Mouse (Mus musculus): Measurements from ENCODE around the gene AU040320.

The AU040320 gene

DNA sequence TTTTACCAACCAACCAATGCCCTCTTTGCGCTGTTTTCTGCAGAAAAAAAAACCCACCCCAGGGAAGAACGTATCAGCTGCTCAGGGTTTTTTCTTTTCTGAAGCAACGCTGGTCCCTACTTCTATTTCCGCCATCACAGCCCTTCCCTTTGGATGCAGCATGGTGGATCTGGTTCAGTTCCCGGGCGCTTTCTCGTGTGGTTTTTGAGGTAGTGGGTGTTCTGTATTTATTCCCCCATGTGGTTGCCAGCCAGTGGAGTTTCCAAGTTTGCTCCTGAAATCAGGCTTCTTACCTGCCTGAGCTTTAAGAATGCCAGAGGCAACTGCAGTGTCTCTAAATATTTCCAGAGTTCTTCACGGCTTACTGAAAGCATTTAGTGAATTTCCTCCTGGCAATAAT, 29.2 kb downstream of the AU040320 start:
- DNase-seq (ENCODE audit: low read depth, low spot score), result no peak

DNA sequence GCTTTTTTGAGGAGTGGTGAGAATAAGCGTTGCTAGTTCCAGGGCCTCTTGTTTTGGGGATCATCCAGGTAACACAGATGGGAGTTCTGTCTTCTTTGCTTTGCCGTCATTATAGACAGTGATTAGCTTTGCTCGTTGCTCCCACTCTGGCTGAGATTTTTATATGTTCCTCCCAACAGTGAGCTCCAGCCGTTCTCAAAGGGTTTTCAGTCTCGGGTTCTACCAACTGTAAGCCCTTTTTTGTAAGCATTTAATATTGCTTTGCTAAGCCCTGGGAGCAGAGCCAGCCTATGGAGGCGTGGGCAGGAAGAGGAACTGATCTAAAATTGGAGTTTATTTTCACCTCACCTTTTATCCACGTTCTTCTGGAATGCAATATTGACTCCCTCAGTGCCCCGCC, 29.7 kb downstream of the AU040320 start:
- DNase-seq (ENCODE audit: low read depth, low spot score), result no peak

DNA sequence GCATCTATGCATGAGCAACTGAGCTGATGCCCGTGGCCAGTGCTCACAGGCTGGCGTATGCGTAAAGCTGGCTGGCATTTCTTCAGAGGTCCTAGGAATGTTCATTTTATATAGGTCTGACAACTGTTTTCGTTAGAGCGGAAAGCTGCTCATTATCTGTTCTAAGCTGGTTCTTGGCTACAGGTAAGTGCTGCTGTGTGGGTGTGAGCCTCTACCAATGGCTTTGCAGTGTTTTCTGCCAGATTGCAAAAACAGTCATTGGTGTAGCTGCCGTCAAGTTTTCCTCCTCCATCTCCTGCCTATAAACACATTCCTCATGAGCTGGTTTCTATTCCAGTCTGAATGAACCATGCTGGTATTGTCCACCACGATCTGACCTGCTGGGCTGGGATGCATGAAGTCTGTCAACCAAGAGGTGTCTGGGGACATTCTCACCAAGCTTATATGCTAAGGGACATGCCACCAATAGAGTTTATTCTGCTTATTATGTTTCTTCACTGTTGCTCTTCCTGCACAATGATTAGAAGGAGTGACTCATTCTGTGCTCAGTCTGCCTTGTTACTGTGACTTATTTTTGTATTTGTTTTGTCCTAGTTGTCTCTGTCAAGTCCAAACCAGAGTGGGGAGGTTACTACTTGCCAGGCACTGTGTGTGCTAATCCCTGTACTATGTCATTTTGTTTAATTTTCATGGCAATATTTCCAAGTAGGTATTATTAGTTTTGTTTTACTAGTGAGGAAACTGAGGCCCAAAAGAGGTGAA, 39.2 kb downstream of the AU040320 start:
- no peak for DNase-seq (ENCODE audit: low read depth, low spot score)

DNA sequence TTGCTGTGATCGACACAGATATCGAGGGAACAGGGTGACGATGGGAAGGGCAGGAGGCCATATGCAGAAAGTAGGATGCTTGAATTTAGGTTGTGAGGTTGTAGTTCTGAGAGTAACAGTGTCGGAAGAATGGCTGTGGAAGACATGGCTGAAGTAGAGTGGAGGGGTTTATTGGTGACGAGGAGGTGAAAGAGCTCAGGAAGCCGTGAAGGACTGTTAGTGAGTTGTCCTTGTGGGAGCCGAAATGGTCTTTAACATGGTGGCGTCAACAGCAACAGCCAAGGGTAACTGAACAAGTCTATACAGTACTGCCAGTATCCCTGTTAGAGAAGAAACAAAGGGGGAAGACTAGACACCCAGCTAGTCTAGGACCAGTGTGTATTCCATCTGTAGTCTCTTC, 48.8 kb downstream of the AU040320 start:
- DNase-seq (ENCODE audit: low read depth, low spot score), result no peak

DNA sequence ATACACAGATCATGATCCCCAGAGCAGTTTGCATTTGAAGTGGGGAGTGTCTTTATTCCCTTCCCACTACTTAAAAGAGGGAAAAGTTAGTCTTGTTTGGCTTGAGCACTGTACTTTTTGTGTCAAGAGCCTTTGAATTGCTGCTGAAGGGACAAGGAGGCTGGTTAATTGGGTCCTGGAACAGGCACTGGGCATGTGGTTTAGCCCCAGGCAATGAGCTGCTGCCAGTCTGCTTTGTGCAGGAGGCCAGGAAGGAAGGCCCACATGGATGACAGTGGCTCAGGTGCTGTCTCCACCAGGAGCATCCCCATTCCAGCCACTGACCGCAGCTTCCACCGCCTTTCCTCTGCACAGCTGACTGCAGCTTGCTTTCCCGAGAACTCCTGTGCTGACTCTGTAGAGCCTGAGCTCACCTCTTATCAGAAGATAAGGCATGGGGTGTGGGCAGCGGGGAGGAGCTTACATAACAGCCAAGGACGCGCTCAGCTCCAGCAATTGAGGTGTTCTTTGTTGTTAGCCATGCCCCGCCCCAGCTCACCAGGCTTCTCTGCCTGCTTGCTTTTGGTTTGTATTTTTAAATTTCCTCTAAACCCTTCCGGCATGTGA, 50.0 kb downstream of the AU040320 start:
- DNase-seq (ENCODE audit: low read depth, low spot score), result peak; percentile 13

DNA sequence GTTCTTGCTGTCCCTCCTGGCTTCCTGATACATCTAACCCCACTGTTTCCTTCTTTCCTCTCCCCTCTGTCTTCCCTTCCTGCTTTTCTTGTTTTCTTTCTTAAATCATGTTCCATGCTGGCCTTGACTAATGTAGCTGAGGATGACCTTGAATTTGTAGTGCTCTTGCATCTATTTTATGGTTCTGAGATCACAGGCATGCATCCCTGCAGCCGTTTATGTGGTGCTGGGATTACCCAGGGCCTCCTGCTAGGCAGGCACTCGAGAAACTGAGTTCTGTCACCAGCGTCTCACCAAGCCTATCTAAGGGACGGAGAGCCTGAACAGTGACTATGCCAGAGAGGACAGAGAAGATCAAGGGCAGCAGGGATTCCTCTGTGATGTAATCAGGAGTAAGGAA, 52.4 kb downstream of the AU040320 start:
- DNase-seq (ENCODE audit: low read depth, low spot score), result no peak

DNA sequence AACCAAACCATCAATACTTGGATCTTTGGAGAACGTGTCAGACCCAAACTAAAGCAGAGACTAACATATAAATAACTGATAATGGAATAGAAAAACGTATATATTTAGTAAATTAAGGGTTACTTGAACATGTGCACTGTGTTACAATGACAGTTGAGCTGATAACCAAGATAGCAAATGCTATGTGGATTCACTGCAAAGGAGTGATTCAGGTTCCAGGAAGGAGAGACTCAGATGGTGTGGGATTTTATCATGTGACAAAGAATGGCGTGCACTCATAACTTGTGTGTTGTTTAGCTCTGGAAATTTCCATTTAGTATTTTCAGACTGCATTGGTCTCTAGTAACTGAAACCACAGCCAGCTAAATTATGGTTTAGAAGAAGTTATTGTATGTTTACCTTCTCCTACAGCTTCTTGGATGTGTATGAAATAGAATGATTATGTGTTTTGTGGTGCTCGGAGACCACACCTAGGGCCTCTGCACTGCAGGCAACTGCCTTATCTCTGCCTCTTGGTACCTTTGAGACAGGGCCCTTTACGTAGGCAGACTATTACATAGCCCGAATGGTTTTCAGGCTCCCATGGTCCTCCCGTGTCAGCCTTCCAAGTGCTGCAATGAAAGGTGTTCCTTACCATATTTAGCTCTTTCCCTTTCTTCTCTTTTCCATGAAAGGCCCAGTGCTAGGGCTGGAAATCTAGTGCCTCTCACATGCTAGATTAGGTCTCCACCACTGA, 53.5 kb downstream of the AU040320 start:
- DNase-seq (ENCODE audit: low read depth, low spot score), result no peak

DNA sequence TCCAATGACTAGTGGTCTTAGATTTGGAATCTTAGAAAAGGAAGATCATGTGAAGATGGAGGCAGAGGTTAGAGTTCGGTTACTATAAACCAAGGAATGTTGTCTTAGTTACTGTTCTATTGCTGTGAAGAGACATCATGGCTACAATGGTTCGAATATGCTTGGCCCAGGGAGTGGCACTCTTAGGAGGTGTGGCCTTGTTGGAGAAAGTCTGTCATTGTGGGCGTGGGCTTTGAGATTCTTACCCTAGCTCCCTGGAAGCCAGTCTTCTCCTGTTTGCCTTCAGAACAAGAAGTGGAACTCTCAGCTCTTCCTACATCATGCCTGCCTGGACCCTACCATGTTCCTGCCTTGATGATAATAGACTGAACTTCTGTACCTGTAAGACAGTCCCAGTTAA, 57.2 kb downstream of the AU040320 start:
- no peak for DNase-seq (ENCODE audit: low read depth, low spot score)

DNA sequence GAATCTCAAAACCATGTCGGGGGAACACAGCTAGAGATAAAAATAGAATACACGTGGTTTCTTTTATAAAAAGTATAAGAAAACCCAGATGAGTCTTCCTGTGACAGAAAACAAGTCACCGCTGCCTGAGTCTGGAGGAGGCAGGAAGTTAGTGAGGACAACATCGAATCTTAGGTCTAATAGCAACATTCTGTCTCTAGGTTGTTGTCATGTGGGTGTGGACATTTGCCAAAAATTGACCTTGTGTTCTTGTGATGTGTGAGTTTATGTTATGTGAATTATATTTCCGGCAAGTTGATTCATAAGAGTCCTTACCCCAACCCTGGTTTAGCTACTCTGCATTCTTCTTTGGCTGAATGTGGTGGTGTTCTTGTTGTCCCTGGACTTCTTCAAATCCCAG, 59.9 kb downstream of the AU040320 start:
- DNase-seq (ENCODE audit: low read depth, low spot score), result no peak

DNA sequence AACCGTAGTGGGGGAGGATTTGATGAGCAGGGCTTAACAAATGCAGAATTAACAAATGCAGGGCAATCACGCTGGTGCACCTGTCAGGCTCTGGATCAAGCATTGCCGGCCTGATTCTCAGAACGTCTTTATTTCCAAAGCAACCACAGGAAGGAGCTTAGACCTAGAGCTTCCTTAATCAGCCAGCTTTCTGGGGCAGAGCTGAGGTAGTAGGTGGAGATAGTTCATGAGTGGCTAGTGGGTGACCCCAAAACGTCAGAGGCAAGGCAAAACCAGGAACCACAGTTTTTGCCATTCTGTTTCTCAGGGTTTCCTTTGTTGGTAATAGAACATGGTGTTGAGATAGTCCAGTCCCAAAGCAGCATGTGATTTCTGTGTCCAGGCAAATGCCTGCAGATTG, 61.5 kb downstream of the AU040320 start:
- DNase-seq (ENCODE audit: low read depth, low spot score), result no peak

DNA sequence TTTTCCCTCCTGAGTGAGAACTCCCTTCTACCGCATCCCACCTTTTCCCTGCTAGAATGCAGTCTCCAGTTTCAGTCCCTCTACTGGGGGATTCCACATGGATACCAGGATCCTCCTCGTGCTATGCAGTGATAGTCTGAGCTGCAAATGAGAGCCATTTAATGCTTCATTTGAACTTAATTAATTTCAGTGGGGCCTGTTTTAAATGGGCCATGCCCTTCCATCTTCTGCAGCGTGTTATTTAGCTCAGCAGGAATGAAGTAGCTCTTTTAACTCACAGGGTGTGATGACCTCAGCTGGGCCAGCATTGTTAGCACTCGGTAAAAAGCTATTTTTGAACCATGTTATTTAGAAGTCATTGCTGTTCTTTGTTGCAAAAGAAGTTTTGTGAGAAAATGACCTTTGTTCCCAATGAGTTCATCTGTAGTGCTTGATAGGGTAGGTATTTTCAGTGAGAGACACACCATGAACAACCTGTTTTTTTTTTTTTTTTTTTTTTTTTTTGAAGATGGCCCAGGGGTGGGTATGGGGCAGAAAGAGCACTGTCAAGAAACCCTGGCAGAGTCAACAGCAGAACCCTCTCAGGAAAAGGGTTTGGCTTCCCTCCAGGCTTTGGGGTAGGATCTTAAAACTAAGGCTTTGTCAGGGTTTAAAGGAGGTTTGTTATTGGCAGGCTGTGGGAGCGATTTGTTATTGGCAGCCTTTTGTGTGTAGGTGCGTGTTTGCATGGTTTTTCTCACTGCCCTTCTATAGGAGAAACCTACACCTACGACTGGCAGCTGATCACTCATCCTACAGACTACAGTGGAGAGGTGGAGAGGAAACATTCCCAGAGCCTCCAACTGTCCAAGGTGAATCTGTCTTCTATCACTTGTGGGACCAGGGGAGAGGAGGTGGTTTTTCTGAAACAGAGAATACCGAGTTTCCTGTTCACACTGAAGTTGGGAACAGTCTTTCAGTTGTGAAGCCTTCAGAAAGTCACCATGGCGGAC, 69.8 kb downstream of the AU040320 start:
- no peak for DNase-seq (ENCODE audit: low read depth, low spot score)

DNA sequence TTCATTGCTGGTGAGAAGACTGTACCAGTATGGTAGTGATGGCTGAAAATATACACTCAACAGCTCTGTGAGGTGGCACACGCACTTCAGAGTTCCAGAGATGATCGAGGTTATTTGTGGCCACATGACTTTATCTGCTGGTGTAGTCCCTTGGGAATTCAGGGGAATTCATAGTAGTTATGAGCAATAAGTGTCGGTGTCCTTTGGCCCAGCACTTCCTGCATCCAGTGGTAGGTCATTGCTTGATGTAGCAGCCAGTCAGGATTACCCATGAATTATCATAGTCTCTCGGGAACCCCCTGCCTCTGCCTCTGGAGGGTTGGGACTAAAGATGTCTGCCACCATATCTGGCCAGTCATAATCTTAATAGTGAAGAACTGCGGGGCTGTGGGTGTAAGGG, 70.6 kb downstream of the AU040320 start:
- no peak for DNase-seq (ENCODE audit: low read depth, low spot score)

DNA sequence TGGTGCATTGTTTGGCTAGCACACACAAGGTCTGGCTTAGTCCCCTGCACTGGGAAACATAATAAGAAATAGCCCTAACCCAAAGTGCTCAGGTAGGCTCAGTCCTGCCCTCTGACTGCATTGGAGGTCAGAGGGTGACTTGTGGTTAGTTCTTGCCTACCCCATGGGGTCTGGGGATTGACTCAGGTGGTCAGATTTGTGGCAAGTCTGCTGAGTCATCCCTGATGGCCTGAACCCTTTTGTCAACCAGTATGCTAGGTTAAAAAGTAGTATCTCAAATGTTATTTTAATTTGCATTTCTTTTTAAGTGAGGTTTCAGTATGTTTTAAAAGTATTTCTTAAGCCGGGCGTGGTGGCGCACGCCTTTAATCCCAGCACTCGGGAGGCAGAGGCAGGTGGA, 77.8 kb downstream of the AU040320 start:
- DNase-seq (ENCODE audit: low read depth, low spot score), result no peak

DNA sequence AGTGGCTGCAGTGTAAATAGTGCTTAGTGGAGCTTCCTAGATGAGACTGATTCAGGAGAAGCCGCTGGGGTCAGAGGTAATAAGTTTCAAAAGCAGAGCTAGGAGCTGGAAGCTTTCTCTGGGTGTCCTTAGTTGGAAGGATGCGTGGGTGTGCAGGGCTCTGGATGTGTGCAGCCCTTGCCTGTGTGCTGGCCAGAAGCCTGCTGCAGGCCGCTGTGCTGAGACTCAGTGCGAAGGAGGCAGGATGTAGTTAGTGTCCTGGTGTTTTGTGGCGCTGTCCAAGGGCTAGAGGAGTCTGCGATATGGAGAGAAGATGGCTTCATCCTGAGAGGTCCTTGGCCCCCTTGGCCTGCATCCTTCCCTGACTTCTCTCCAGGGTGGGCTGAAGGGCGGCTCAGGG, 85.5 kb downstream of the AU040320 start:
- DNase-seq (ENCODE audit: low read depth, low spot score), result no peak

DNA sequence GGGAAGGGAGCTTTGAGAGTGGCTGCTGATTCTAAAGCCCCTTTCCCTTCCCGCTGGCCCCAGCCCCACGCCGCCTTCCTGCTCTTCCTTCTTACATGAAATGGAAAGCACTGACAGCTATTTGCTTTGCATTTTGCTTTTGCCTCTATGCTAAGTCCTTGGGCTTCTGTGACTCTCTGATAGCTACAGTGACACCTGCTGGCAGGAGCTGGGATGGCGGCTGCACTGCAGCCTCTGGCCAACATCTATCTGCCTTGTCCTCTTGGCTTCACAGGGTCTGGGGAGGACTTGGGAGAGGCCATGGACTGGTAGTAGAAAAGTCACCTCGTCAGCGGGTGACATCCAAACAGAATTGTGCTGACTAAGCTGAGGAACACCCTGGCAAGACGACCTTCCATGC, 86.5 kb downstream of the AU040320 start:
- DNase-seq (ENCODE audit: low read depth, low spot score), result peak; percentile 39

DNA sequence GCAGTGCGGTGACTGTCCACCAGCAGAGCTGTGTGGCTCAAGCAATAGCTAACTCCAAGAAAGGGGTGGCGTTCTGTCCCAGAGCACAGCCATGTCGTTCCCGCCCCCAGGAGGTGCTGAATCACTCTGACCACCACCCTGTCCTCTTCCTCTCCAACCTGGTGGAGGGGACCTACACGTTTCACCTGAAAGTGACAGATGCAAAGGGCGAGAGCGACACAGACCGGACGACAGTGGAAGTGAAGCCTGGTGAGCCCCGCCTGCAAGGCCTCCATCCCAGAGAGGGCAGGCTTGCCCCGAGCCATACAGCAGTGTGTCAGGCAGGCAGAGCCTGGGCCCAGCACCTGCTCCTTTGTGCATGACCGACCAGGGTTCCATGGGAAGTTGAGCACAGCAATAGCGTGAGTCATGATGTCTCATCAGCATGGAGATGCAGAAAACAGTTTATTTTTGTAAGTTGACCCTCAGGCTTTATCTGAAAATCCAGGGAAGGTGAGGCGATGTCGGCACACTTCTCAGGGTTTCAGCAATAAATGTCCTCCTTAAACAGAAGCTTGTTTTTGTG, 87.7 kb downstream of the AU040320 start:
- DNase-seq (ENCODE audit: low read depth, low spot score), result no peak

DNA sequence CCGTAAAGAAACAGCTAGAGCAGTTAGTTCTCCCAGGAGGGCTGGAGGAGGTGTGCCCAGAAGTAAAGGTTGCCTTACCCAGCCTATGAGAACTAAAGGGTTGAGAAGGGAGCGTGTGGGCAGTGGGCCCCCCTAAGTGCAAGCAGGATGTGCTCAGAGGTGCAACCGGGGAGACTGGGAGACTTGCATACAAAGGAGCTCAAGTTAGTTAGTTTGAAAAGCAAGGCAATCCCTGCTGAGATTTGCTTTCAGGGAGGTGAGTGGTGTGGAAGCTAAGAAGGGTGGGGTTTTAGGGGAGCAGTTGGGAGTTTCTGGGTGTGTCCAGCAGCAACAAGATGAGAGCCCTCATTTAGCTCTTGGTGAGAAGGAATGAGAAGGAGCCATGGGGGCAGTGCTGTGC, 89.6 kb downstream of the AU040320 start:
- no peak for DNase-seq (ENCODE audit: low read depth, low spot score)

DNA sequence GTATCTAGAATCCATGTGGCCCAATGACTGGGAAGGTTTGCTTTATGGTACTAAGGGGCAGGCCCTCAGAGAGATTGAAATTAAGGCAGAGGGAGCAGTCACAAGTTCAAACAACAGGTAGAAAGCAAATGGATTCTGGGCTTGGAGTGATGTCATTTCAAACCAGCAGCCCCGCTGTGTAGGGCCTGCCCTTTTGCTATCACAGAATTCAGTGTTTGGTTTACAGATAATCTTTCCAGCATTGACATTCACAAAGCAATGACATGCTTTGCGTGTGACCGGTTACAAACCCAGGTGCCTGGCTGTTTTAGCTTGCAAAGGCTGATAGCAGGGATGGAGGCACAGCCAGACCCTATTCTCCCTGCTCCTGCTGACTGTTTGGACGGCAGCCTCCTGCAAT, 92.3 kb downstream of the AU040320 start:
- no peak for DNase-seq (ENCODE audit: low read depth, low spot score)

DNA sequence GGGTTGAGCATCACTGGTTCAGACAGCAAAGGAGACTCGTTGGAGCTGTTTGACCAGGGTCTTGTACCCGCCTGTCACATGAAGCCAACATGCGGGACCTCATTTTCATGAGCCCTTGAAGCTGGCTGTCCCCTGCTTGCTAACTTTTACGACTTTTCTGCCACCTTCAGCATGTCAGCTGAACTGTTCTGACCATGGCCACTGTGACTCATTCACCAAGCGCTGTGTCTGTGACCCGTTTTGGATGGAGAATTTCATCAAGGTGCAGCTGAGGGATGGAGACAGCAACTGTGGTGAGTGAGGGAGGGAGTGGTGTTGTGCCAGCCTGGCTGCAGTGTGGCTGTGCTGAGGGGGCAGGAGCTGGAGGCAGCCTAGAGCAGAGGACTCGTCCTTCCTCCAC, 93.6 kb downstream of the AU040320 start:
- DNase-seq (ENCODE audit: low read depth, low spot score), result no peak

DNA sequence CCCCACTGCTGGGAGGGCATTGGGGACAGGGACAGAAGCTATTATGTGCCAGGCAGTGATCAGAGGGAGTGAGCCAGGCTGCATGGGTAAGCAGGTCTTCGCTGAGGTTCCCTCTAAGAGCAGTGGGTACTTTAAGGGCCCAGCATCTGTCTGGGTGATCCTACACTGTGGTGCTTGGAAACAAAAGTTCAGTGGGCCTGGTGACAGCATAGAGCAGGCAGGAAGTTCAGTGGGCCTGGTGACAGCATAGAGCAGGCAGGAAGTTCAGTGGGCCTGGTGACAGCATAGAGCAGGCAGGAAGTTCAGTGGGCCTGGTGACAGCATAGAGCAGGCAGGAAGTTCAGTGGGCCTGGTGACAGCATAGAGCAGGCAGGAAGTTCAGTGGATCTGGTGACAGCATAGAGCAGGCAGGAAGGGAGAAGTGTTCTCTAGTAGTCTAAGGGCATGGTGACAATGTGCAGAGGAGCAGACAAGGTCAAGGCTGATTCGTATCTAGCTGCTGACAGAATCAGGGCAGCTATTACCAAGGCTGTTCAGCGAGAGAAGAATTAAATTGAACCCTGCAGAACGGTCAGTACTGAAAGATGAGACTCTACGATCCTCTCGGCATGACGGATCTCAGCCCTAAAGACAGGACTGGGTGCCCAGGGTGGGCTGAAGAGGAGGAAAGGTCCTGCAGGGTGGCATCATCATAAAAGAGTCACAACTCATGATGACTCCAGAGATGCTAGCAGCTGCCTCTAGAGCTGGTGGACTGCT, 96.9 kb downstream of the AU040320 start:
- DNase-seq (ENCODE audit: low read depth, low spot score), result no peak

DNA sequence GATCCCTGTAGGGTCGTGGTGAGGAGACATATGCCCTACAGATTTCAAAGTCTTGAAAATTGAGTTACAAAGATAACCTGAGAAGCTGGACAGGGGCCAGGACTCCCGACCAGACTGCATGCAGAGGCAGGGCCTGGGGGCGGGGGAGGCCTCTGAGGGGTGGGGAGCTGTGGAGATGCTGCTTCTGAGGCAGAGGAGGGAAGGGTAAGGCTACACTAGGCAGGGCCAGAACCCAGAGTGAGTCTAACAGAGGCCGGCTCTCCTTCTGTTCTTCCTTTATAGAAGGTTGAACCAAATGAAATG, 97.4 kb downstream of the AU040320 start:
- DNase-seq (ENCODE audit: low read depth, low spot score), result no peak

Measured in WW6 (cell line).